Mouse (Mus musculus) common myeloid progenitor, adult 5-6 weeks (primary cell): ENCODE measurements around the gene Mnt. TPM values are rescaled to one million over a fixed set of nuclear protein-coding genes. Genes with fewer than 3 reads are reported as not detected.

Experiments
- ATAC-seq: replicated peaks from 2 replicates; pipeline ENCODE4 v1.8.0; 2016; ENCODE audit warnings: low read depth, mild to moderate bottlenecking, moderate TSS enrichment, inconsistent platforms; ENCODE audit not compliant: poor library complexity, severe bottlenecking
- total RNA-seq: library from RNA; stranded (forward); fragments of 200-1000, 187-1606 nt; gene quantifications from 2 replicates; pipeline ENCODE4 v1.2.3, GENCODE M21; 2017

Gene Mnt
- total RNA-seq, 1 experiment from 2014 or later: 10.6 TPM

DNA sequence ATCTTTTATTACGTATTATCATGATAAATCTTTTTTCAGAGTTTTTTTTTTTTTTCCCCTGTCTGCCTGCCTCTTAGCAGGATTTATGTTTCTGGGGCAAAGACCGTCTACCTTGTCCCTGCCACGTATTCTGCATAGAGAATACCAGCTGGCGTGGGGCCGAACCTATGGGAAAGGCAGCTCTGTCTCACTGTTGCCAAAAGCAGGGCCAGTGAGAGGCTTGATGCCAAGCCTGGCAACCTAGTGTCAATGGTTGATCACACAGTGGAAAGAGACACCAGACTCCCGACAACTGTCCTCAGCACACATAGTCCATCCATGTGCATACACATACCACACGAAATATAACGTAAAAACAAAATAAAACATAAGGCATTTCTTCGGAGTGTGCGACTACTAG, 52.4 kb downstream of the Mnt start:
- ATAC-seq: no peak

GRCm38 (mm10) chr11:74894619-74895018, 63.9 kb downstream of the Mnt start:
- ATAC-seq: no peak

Other genes with a start within 250 kb of the Mnt start
- 2.0 TPM in 2 replicates for gene Rap1gap2, start 220.0 kb upstream of the Mnt start, total RNA-seq
- gene Ccdc92b, start 211.3 kb upstream of the Mnt start, total RNA-seq: not detected in 2 replicates
- gene Cluh, start 181.4 kb upstream of the Mnt start, total RNA-seq: 32.2 and 46.4 TPM in 2 replicates
- 64.4 and 76.8 TPM in 2 replicates for gene Pafah1b1, start 106.2 kb upstream of the Mnt start, total RNA-seq
- gene Mettl16, start 60.1 kb upstream of the Mnt start, total RNA-seq: 31.7 and 50.6 TPM in 2 replicates
- gene Sgsm2, start 66.1 kb downstream of the Mnt start, total RNA-seq: 4.2 and 8.2 TPM in 2 replicates
- gene Tsr1, start 67.2 kb downstream of the Mnt start, total RNA-seq: 92.1 and 102 TPM in 2 replicates
- gene Smg6, start 94.9 kb downstream of the Mnt start, total RNA-seq: 46.7 and 63.4 TPM in 2 replicates
- 10.3 and 10.4 TPM in 2 replicates for gene Srr, start 95.0 kb downstream of the Mnt start, total RNA-seq